Mouse (Mus musculus): ENCODE results near the gene Klrb1f. TPM values are rescaled to one million over a fixed set of nuclear protein-coding genes. Genes with fewer than 3 reads are reported as not detected.

Klrb1f gene
- not detected for polyA plus RNA-seq (2014; fragmentation: Illumina TruSeq; extraction: RNeasy Lipid Tissue Mini Kit (QIAGEN cat#74804); ENCODE audit: low read depth, low replicate concordance)

GRCm38 (mm10) chr6:129045601-129046000 lies at the start of gene Klrb1f:
Gene Klrb1f, plus strand, starts transcription at chr6:129045901.

GRCm38 (mm10) chr6:129100794-129101193 lies 55.1 kb downstream of the Klrb1f start, which contains the start of gene Clec2e:
Gene Clec2e, minus strand, starts transcription at chr6:129100913.

Other genes with a start within 250 kb of the Klrb1f start
- not detected for gene Gm44511, start 219.6 kb upstream of the Klrb1f start, polyA plus RNA-seq (2014; fragmentation: Illumina TruSeq; extraction: RNeasy Lipid Tissue Mini Kit (QIAGEN cat#74804); ENCODE audit: low read depth, low replicate concordance)
- gene Klrb1b, start 219.6 kb upstream of the Klrb1f start, polyA plus RNA-seq (2014; fragmentation: Illumina TruSeq; extraction: RNeasy Lipid Tissue Mini Kit (QIAGEN cat#74804); ENCODE audit: low read depth, low replicate concordance) = not detected
- gene Clec2i, start 158.3 kb upstream of the Klrb1f start, polyA plus RNA-seq (2014; fragmentation: Illumina TruSeq; extraction: RNeasy Lipid Tissue Mini Kit (QIAGEN cat#74804); ENCODE audit: low read depth, low replicate concordance) = 0.85 TPM
- gene BC035044, start 154.8 kb upstream of the Klrb1f start, polyA plus RNA-seq (2014; fragmentation: Illumina TruSeq; extraction: RNeasy Lipid Tissue Mini Kit (QIAGEN cat#74804); ENCODE audit: low read depth, low replicate concordance) = 0.85 TPM
- not detected for gene Clec2g, start 111.5 kb upstream of the Klrb1f start, polyA plus RNA-seq (2014; fragmentation: Illumina TruSeq; extraction: RNeasy Lipid Tissue Mini Kit (QIAGEN cat#74804); ENCODE audit: low read depth, low replicate concordance)
- 0.29 TPM for gene Clec2e, start 55.0 kb downstream of the Klrb1f start, polyA plus RNA-seq (2014; fragmentation: Illumina TruSeq; extraction: RNeasy Lipid Tissue Mini Kit (QIAGEN cat#74804); ENCODE audit: low read depth, low replicate concordance)
- gene Clec2d, start 134.7 kb downstream of the Klrb1f start, polyA plus RNA-seq (2014; fragmentation: Illumina TruSeq; extraction: RNeasy Lipid Tissue Mini Kit (QIAGEN cat#74804); ENCODE audit: low read depth, low replicate concordance) = 668 TPM
- gene Cd69, start 229.5 kb downstream of the Klrb1f start, polyA plus RNA-seq (2014; fragmentation: Illumina TruSeq; extraction: RNeasy Lipid Tissue Mini Kit (QIAGEN cat#74804); ENCODE audit: low read depth, low replicate concordance) = 0.85 TPM

Data from liver, adult 10 weeks (tissue).